Mouse (Mus musculus): ENCODE measurements around the gene Entpd5. TPM values are rescaled to one million over a fixed set of nuclear protein-coding genes. Genes with fewer than 3 reads are reported as not detected.
"Not testable (repeated sequence)": the region's sequence is repeated elsewhere in the genome, so short reads cannot be mapped to it uniquely, and the experiment has no call there.

Gene Entpd5
- polyA plus RNA-seq, 1 experiment from 2014 or later: 14.1 TPM

DNA sequence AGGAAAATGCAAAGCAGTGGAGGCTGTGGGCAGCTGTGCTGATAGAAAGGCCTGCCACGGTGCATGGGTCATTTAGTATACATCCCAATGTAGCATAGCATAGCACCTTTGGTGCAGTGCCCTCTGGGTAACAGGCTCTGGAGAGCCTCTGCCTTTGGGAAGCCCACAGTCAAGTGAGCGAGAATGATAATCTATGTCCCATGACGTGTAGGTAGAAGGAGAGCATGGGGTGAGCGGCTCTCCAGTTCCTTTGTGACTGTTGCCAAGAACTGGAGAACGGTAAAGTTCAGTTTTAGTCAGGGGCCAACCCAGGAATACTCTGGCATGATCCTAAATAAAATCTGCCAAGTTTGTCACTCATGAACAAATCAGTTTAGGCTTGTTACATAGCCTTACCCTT lies 37.2 kb downstream of the Entpd5 start:
- Histone ChIP-seq H3K9me3 (ENCODE audit: control insufficient read depth, low read length) (no peaks in the 10 kb centered on the region), H3K4me3 (ENCODE audit: low read depth, low read length) (no peak overlapping the region), H3K36me3 (ENCODE audit: control insufficient read depth, insufficient read depth, low read length) (peaks cover 48% of the 10 kb centered on the region), H3K4me1 (replicated peaks; ENCODE audit: control insufficient read depth, insufficient read depth, low read length) (peaks cover 3% of the 10 kb centered on the region; the same call in 1 of the 2 replicates), H3K9ac (ENCODE audit: low read depth, low read length) (no peak overlapping the region), H3K27me3 (replicated peaks; ENCODE audit: control insufficient read depth, insufficient read depth, low read length) (no peaks in the 10 kb centered on the region), H3K27ac (ENCODE audit: low read depth, low read length) (no peak overlapping the region), H3K4me2 (no peak overlapping the region)
- DNase-seq (ENCODE audit: low spot score) (no peak), ATAC-seq (replicated peaks; ENCODE audit: low FRiP score) (no peak)
- WGBS: 96% methylated on average over 5 of the region's 5 CpGs

DNA sequence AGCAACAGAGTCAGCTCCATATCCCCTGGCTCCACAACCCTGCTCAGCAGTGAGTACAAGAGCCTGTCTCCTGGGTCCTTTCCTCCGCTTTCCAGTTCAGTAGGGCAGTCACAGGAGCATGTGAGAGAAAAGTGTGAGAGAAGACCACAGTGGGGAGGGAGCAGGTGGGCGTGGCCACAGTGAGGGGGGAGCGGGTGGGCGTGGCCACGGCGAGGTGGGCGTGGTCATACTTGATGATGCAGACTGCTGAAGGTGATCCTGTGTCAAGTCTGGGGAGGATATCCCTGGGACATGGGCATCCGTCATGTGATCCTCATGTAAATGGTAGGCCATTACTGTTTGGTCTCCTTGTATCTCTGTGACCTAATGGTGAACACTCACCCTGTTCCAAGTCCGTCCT lies 41.9 kb downstream of the Entpd5 start:
- Histone ChIP-seq H3K27me3 (replicated peaks; ENCODE audit: control insufficient read depth, insufficient read depth, low read length) (no peaks in the 10 kb centered on the region), H3K4me1 (replicated peaks; ENCODE audit: control insufficient read depth, insufficient read depth, low read length) (peaks cover 13% of the 10 kb centered on the region), H3K27ac (ENCODE audit: low read depth, low read length) (no peak overlapping the region), H3K9ac (ENCODE audit: low read depth, low read length) (no peak overlapping the region), H3K4me3 (ENCODE audit: low read depth, low read length) (no peak overlapping the region), H3K9me3 (ENCODE audit: control insufficient read depth, low read length) (no peaks in the 10 kb centered on the region), H3K4me2 (no peak overlapping the region), H3K36me3 (ENCODE audit: control insufficient read depth, insufficient read depth, low read length) (peaks cover 31% of the 10 kb centered on the region)
- ATAC-seq (replicated peaks; ENCODE audit: low FRiP score): no peak; the same call in 1 of the 2 replicates
- no peak for DNase-seq (ENCODE audit: low spot score)
- WGBS: 61% methylated on average over 9 of the region's 9 CpGs

DNA sequence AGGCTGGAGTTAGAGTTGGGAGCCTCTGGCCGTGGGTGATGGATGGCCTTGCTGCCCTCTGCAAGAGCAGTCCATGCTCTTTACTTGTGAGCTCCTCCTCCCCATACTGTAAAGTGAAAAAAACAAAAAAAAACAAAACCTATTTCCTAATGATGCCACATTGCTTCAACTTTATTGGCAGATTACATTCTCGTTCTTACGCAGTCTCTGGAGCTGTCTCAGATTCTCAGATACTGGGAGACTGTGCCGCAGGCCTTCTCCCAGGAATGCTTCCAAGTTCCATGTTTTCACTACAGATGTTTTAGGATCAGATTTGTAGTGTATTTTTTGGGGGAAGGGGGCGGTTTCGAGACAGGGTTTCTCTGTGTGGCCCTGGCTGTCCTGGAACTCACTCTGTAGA lies 43.7 kb downstream of the Entpd5 start:
- no peak for ATAC-seq (replicated peaks; ENCODE audit: low FRiP score)
- Histone ChIP-seq H3K36me3 (ENCODE audit: control insufficient read depth, insufficient read depth, low read length) (peaks cover 14% of the 10 kb centered on the region), H3K9ac (ENCODE audit: low read depth, low read length) (no peak overlapping the region), H3K27ac (ENCODE audit: low read depth, low read length) (no peak overlapping the region), H3K9me3 (ENCODE audit: control insufficient read depth, low read length) (no peaks in the 10 kb centered on the region), H3K4me2 (no peak overlapping the region), H3K27me3 (replicated peaks; ENCODE audit: control insufficient read depth, insufficient read depth, low read length) (no peaks in the 10 kb centered on the region), H3K4me1 (replicated peaks; ENCODE audit: control insufficient read depth, insufficient read depth, low read length) (peaks cover 22% of the 10 kb centered on the region), H3K4me3 (ENCODE audit: low read depth, low read length) (no peak overlapping the region)
- 91% methylated on average over 6 of the region's 6 CpGs for WGBS
- DNase-seq (ENCODE audit: low spot score): no peak

DNA sequence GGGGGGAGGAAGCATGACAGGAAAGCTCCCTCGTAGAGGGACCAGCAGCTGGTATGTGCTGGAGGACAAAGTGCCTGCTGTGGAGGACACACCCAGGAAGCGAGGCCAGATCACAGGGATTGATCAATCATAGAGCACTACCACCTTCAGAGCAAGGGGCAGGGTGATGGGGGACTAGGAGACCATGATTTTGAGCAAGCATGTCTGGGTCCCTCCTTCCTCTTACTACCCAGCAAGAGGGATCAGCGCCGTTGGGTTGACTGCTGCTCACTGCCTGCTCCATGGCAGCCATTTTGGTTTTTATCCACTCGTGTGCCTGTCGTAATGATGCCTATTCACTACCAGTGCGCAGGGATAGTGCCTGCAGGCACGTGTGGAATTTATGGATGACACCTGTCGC lies 44.5 kb downstream of the Entpd5 start:
- Histone ChIP-seq H3K4me2 (no peak overlapping the region), H3K9ac (ENCODE audit: low read depth, low read length) (no peak overlapping the region), H3K4me3 (ENCODE audit: low read depth, low read length) (no peak overlapping the region), H3K4me1 (replicated peaks; ENCODE audit: control insufficient read depth, insufficient read depth, low read length) (peaks cover 28% of the 10 kb centered on the region), H3K36me3 (ENCODE audit: control insufficient read depth, insufficient read depth, low read length) (peaks cover 12% of the 10 kb centered on the region), H3K27me3 (replicated peaks; ENCODE audit: control insufficient read depth, insufficient read depth, low read length) (no peaks in the 10 kb centered on the region), H3K27ac (ENCODE audit: low read depth, low read length) (no peak overlapping the region), H3K9me3 (ENCODE audit: control insufficient read depth, low read length) (no peaks in the 10 kb centered on the region)
- WGBS: 72% methylated on average over 9 of the region's 9 CpGs
- ATAC-seq (replicated peaks; ENCODE audit: low FRiP score): no peak
- DNase-seq (ENCODE audit: low spot score): no peak

DNA sequence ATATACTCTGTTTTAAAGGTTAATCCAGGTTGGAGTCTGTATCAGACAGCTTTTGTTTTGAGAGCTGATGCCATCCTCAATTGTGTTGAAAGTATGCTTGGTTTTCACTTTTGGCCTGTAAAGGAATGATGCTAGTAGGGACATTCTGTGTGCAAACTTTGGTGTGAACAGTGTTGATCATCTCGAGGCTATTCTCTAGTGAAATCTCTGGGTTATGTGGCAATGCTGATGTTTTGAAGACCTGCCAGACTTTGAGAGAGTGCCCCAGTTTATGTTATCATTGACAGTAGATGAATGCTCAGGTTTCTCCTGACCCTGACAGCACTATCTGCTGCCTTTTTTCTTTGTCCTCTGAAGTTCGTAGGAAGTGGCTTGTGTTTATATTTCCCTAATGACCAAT lies 46.0 kb downstream of the Entpd5 start:
- Histone ChIP-seq H3K36me3 (ENCODE audit: control insufficient read depth, insufficient read depth, low read length) (peaks cover 8% of the 10 kb centered on the region; the same call in 1 of the 2 replicates), H3K4me1 (replicated peaks; ENCODE audit: control insufficient read depth, insufficient read depth, low read length) (peaks cover 35% of the 10 kb centered on the region), H3K27me3 (replicated peaks; ENCODE audit: control insufficient read depth, insufficient read depth, low read length) (no peaks in the 10 kb centered on the region), H3K9me3 (ENCODE audit: control insufficient read depth, low read length) (no peaks in the 10 kb centered on the region), H3K4me3 (ENCODE audit: low read depth, low read length) (peak overlapping the region; percentile 95), H3K27ac (ENCODE audit: low read depth, low read length) (no peak overlapping the region), H3K4me2 (peak overlapping the region; percentile 84), H3K9ac (ENCODE audit: low read depth, low read length) (no peak overlapping the region)
- 37% methylated on average over 2 of the region's 2 CpGs for WGBS
- ATAC-seq (replicated peaks; ENCODE audit: low FRiP score) (no peak), DNase-seq (ENCODE audit: low spot score) (no peak)

DNA sequence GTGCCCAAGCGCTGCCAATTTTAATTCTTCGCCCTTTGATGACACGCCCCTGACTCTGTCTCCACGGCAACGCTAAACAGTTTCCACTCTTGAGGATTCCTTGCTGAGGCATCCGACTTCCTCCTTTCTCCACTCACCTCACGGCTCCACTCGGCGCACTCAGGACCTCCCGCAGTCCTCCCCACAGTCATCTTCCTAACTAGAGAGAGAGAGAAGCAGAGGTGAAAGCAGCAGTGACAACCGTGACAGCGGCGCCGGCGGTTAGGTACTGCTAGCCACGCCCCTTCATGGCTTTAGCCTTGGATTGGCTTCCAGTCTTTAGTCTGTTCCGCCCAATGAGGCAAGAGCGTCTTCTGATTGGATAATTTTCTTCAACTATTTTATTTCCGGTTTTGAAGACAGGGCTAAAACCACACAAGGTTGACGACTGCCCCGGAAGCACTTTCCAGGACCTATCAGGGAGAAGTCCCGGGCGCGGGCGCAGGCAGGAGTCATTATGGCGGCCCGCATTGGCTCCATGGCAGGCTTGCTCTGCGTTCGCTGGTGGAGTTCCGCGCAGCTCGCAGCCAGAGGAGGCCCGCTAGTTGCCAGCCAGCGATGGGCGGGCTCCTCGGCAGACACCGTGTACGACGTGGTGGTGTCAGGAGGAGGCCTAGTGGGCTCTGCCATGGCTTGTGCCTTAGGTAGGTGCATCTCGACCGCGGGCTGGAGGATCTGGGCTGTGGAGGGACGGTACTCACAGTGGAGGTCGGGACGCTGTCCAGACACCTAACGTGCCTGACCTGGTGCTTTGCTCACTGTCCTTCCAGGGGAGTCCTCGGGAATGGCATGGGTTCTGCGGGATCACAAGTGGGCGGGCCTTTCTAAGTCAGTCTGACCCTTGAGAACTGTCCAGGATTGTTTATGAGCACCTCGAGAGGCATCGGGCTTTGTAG lies 47.0 kb downstream of the Entpd5 start, which contains the start of the genes Coq6 and Fam161b:
TSS of gene Coq6 (plus strand) at position 103 of the 935 bp plus-strand sequence.
TSS of gene Fam161b (minus strand) at position 279 of the 935 bp plus-strand sequence.
- no peaks in the 10 kb centered on the region for H3K9me3 ChIP-seq (ENCODE audit: control insufficient read depth, low read length)
- DNase-seq (ENCODE audit: low spot score): peak; percentile 87
- H3K27me3 ChIP-seq (replicated peaks; ENCODE audit: control insufficient read depth, insufficient read depth, low read length): no peaks in the 10 kb centered on the region
- peak within 1 kb of the TSS; percentile 84 for H3K4me2 ChIP-seq
- peaks cover 1% of the 10 kb centered on the region; the same call in 1 of the 2 replicates for H3K36me3 ChIP-seq (ENCODE audit: control insufficient read depth, insufficient read depth, low read length)
- ATAC-seq (replicated peaks; ENCODE audit: low FRiP score): peak; percentile 94
- peak within 1 kb of the TSS; percentile 79 for H3K9ac ChIP-seq (ENCODE audit: low read depth, low read length)
- H3K27ac ChIP-seq (ENCODE audit: low read depth, low read length): peak within 1 kb of the TSS; percentile 35; the same call in 1 of the 2 replicates
- H3K4me3 ChIP-seq (ENCODE audit: low read depth, low read length): peak within 1 kb of the TSS; percentile 95
- WGBS: under 1% methylated on average over 51 of the region's 51 CpGs
- H3K4me1 ChIP-seq (replicated peaks; ENCODE audit: control insufficient read depth, insufficient read depth, low read length): peaks cover 37% of the 10 kb centered on the region

DNA sequence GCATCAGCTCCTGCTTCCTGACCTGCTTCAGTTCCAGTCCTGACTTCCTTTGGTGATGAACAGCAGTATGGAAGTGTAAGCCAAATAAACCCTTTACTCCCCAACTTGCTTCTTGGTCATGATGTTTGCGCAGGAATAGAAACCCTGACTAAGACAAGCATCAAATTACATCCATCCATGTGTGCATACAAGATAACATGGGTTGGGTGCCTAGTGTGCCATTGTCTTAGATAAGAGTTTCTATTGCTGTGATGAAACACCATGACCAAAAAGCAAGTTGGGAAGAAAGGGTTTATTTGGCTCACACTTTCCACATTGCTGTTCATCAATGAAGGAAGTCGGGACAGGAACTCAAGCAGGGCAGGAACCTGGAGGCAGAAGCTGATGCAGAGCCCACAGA lies 50.1 kb downstream of the Entpd5 start:
- not testable (repeated sequence) for H3K9me3 ChIP-seq (ENCODE audit: control insufficient read depth, low read length); H3K36me3 ChIP-seq (ENCODE audit: control insufficient read depth, insufficient read depth, low read length); H3K9ac ChIP-seq (ENCODE audit: low read depth, low read length); DNase-seq (ENCODE audit: low spot score); H3K27me3 ChIP-seq (replicated peaks; ENCODE audit: control insufficient read depth, insufficient read depth, low read length)
- peaks cover 33% of the 10 kb centered on the region for H3K4me1 ChIP-seq (replicated peaks; ENCODE audit: control insufficient read depth, insufficient read depth, low read length)
- H3K4me3 ChIP-seq (ENCODE audit: low read depth, low read length): 0 out of 2 replicates have a peak overlapping the region, but pooled peaks have one; percentile 10
- WGBS: 50% methylated on average over 2 of the region's 2 CpGs
- peak overlapping the region; percentile 81 for H3K27ac ChIP-seq (ENCODE audit: low read depth, low read length)
- 0 out of 2 replicates have a peak, but pooled peaks have one; percentile 50 for ATAC-seq (replicated peaks; ENCODE audit: low FRiP score)
- H3K4me2 ChIP-seq: peak overlapping the region; percentile 55

DNA sequence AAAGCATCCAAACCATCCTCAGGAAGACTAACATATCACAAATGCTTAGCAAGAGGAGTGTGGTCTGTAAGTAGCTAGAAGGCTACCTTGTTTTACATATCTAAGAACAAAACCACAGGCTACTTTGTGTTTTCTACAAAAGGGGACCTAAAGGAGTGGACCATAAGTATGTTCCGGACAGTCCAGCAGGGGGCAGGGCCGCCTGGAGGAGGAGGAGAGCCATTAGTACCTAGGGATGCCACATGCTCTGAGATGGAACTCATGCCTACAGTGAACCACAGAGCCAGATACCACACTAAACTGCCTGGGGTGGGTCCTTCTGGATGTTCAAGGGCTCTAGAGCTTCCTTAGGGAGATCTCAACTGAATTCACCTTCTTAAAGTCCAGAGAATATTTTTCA lies 61.6 kb downstream of the Entpd5 start:
- peaks cover 13% of the 10 kb centered on the region; the same call in 1 of the 2 replicates for H3K36me3 ChIP-seq (ENCODE audit: control insufficient read depth, insufficient read depth, low read length)
- DNase-seq (ENCODE audit: low spot score) (no peak), ATAC-seq (replicated peaks; ENCODE audit: low FRiP score) (no peak; the same call in 1 of the 2 replicates)

More for the DNA sequence above, 61.6 kb downstream of the Entpd5 start:
- H3K9me3 ChIP-seq (ENCODE audit: control insufficient read depth, low read length): no peaks in the 10 kb centered on the region
- no peaks in the 10 kb centered on the region for H3K27me3 ChIP-seq (replicated peaks; ENCODE audit: control insufficient read depth, insufficient read depth, low read length)
- WGBS: 44% methylated on average over 2 of the region's 2 CpGs
- H3K4me1 ChIP-seq (replicated peaks; ENCODE audit: control insufficient read depth, insufficient read depth, low read length): no peaks in the 10 kb centered on the region
- no peak overlapping the region for H3K4me2 ChIP-seq
- no peak overlapping the region for H3K9ac ChIP-seq (ENCODE audit: low read depth, low read length)
- H3K27ac ChIP-seq (ENCODE audit: low read depth, low read length): no peak overlapping the region
- H3K4me3 ChIP-seq (ENCODE audit: low read depth, low read length): no peak overlapping the region

Data from liver, embryonic 11.5 days (tissue).